Mouse (Mus musculus): ENCODE data around the gene Gm20388.

The Gm20388 gene

DNA sequence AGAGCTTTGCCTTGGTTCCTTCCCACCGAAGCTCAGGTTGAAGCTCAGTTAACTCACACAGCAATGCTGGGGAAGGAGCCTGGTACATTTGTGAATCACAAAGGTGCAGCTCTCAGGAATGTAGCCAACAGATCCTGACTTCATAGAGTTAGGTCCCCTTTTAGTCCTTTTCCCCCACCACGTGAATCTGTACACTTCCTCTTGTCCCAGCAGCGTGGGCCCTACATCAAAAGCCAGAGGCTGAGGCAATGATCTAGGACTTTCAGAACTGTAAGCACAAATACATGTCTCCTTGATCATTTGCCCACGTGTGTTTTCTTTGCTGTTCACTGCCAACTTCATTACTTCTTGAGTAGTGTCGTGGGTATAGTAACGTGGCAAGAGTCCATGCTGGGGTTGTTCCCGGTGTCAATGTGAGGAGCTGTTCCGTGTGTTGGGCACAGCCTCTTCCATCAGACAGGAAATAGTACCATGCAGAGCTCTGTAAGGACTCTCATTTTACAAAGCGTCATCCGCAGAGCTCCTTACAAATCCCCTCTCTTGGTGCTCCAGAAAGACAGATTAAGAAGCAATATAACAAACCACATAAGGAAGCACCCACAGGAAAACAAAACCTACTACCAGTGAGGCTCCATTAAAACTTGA is 3069.3 kb downstream of the Gm20388 start:
- no peak for DNase-seq (ENCODE audit: low spot score)

DNA sequence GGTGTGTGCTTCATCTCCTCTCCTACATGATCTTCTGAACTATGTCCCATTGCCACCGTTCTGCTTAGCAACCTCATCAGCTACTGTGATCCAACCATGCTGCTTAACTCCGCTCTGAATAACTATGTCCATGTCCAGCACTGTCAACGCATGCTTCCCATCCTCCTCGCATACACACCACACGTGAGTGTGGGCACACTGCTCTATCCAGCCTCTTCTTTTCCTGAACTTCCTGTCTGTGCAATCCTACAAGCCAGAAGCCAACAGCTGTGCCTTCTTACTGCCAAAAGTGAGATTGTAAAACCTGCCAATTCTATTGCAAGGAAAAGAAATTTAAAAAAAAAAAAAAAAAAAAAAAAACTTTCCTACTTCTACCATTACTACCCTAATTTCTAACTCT is 3071.0 kb downstream of the Gm20388 start:
- DNase-seq (ENCODE audit: low spot score) = no peak

- no peak for DNase-seq (ENCODE audit: low spot score)
Observed at GRCm38 (mm10) chr8:122983178-122983942, 3072.7 kb downstream of the Gm20388 start.

DNA sequence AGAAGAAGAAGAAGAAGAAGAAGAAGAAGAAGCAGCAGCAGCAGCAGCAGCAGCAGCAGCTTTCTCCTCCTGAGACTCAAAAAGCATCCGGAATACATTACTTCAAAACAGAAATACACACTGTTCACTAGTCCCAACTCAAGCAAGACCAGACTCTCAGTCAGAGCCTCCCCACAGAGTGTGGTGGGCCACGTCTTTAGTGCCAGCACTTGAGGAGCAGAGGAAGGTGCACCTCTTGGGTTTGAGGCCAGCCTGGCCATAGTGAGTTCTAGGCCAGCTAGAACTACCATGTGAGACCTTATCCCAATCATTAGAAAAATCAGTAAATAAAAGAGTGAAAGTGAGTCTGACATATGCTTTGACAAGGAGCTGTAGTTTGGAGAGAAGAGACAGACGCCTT is 3073.5 kb downstream of the Gm20388 start:
- DNase-seq (ENCODE audit: low spot score) = no peak

- DNase-seq (ENCODE audit: low spot score) = no peak
Observed at GRCm38 (mm10) chr8:122986501-122987184, 3076.0 kb downstream of the Gm20388 start.

- no peak for DNase-seq (ENCODE audit: low spot score)
Observed at GRCm38 (mm10) chr8:122987255-122987654, 3076.6 kb downstream of the Gm20388 start.

DNA sequence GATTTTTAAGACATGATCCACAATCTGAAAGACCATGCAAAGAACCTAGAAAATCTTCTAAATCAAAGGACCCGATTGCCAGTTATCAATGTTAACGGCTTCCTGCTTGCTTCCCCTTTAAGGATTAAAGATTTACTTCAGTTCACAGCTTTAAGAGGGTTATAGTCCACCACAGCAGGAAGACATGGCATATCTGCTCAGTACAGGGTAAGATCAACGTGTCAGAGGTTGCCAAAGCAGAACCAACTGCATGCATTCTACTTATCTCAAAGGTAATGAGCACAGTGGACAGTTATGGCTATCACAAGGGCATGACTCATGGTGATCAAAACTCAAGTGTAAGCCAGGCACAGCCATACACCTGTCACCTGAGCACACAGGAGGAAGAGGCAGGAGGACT is 3078.3 kb downstream of the Gm20388 start:
- no peak for DNase-seq (ENCODE audit: low spot score)

DNA sequence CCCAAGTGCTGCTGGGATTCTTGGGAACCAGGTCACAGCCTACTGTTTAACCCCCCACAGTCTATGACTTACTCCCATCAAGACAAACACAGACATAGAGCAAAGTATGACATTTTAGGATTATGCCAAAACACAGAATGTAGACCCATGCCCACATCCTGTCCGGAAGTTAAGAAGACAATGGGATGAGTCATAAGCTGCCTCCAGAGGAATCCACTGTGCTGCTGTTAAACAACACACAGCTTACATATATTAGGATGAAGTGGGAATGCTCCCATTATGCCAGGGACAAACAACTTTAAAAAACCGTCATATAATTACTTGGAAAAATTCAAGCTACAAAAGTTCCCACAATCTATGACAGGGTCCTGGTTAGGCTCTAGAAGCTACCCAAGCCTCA is 3079.3 kb downstream of the Gm20388 start:
- no peak for DNase-seq (ENCODE audit: low spot score)

- DNase-seq (ENCODE audit: low spot score) = no peak
Observed at GRCm38 (mm10) chr8:122991368-122991767, 3080.7 kb downstream of the Gm20388 start.

DNA sequence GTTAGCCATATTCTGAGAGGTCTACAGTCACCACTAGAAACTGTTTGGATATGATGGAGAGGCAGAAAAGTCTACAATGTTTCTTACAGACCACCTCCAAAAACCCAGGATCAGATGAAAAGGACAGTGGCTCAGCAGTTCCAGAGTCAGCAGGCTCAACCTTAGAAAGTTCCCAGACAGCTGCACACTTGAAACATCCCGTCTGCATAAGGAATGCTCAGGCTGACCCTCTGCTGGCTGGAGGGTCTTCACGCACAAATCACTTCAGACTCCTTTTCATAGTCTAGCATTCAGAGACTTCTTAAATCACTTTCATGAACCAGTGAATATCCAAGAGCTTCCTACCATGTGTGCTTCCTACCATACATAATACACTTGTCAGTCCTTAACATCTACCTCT is 3081.7 kb downstream of the Gm20388 start:
- DNase-seq (ENCODE audit: low spot score) = no peak

DNA sequence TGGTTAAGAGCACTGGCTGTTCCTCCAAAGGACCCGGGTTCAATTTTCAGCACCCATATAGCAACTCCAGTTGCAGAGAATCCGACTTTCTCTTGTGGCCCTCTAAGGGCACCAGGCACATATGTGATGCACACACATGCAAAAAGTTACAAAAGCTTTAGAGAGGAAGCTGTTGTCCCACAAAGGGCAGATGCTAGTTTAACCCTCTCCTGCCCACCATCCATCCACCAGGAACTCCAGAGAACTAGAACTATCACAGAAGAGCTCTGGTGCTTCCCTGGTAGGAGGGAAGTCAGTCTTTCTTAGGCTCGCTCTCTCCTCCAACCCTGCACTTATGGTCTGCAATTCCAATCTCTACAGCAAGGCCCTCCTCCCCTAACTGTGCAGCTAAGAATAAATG is 3082.4 kb downstream of the Gm20388 start:
- DNase-seq (ENCODE audit: low spot score) = no peak

- DNase-seq (ENCODE audit: low spot score) = no peak
Observed at GRCm38 (mm10) chr8:122993740-122994139, 3083.1 kb downstream of the Gm20388 start.

DNA sequence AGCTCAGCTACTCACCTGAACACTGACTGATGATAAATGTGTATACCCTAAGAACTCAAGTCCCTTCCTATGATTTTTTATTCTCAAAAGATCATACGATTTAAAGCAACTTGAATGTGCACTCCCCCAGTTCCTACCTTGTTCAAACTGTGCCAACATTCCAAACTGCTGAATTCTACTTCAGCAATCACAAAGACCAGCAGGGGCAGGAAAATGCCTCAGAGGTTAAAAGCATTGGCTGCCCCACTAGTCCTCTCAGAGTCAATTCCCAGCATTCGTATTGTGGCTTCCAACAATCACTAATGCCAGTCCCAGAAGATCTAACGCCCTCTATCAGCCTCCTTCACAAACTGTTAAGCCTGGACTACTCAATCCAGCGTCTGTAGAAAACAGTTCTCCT is 3087.3 kb downstream of the Gm20388 start:
- DNase-seq (ENCODE audit: low spot score) = no peak

DNA sequence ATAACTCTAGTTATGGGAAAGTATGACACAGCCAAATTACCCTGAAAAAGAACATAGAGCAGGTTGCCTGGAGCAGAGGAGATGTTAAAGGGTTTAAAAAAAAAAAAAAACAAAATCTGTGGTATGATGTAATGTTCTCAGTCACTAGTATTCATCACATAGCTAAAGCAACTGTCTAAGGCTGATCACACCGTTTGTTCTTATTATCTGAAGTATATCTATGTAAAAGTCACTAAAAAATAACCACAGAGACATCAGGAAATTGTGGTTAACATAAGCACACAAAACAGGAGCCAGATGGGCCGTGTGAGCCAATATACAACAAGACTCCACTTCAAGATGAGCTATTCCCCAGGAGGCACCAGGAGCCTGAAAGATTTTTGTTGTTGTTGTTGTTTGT is 3089.7 kb downstream of the Gm20388 start:
- no peak for DNase-seq (ENCODE audit: low spot score)

DNA sequence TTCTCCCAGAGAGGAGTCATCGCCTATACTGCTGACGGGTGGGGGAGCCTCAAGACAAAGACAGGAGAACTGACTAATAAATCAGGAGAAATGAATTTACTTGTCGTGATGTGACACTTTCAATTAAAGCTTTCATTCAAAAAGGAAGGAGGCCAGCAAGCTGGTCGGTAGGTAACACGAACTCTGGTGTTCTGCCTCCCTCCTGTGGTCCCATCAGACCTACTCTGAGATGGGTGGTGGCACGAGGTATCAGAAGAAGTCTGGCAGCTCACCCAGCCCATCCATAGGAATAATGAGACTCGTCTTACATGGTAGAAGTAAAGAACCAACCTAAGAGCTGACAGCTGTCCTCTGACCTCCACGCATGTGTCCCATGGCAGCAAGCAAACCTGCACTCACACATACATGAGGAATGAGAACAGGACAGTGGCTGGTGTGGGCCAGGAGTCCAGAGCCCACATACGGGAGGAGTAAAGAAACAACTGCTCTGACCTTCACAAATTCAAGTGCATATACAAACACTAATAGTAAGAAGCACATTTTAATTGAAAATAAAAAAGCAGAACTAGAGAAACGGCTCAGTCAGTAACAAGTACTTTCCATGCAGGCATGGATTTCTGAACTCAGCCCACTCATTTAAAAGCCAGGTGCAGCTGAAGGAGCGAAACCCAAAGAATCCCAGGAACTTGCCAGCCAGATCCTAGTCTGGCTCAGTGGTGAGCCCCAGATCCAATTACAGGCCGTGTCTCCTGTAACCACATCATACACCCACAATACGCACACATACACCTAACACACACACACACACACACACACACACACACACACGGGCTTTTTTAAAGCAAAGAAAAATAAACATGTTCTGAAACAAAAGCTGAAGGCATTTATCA is 3093.6 kb downstream of the Gm20388 start:
- DNase-seq (ENCODE audit: low spot score) = no peak

DNA sequence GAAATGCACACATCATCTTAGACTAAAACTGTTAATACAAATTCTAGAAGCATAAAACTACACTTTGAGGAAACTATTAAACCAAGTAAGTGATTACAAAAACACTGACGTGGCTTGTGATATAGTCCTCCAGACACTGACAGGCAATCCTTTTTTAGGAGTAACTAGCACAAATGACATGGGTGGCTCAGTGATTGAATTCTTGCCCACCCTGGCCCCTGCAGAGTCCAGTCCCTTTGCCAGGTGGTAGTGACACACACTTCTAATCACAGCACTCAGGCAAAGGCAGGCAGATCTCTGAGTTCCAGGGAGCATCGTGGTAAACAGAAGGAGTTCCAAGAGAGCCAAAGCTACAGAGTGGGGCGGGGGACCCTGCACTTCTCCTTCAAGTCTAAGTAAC is 3094.7 kb downstream of the Gm20388 start:
- DNase-seq (ENCODE audit: low spot score) = no peak

- DNase-seq (ENCODE audit: low spot score) = no peak
Observed at GRCm38 (mm10) chr8:123005805-123006204, 3095.2 kb downstream of the Gm20388 start.

GRCm38 (mm10) chr8:123011321-123011720 is 3100.7 kb downstream of the Gm20388 start:
- no peak for DNase-seq (ENCODE audit: low spot score)

DNA sequence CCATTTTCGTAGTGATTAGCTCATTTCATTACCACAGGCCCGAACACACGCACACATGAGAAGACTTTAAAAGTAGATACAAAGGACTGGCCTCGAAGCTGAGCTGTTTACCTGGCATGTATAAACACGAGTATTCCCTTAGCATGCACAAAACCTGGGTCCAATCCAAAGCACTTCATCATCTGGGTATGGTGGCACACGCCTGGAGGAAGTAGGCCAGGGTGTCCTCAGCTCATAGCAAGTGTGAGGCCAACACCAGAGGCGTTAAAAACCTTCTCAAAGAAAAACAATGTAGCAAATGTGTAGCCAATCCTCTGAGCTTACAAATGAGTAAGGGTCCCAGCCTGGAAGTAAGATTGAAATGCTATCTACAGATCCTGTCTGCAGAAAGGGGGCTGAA is 3103.8 kb downstream of the Gm20388 start:
- DNase-seq (ENCODE audit: low spot score) = no peak

- no peak for DNase-seq (ENCODE audit: low spot score)
Observed at GRCm38 (mm10) chr8:123015074-123015473, 3104.4 kb downstream of the Gm20388 start.

DNA sequence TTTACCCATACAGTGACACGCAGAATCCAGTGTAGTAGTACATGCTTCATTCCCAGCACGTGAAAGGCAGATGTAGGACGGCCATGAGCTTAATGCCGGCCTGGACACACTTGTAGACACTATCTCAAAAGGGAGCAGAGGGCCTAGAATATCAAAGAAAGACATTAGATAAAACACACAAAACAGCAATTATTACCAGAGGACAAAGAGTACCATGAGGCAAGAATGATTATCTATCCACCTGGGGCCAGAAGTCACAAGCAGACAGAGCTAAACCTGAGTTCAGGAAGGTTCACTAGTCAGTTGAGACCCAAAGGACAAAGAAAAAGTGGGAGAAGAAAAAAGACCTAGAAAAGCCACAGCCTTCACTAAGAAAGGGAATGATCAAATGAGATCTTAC is 3106.5 kb downstream of the Gm20388 start:
- DNase-seq (ENCODE audit: low spot score) = no peak

GRCm38 (mm10) chr8:123018484-123019164 is 3108.0 kb downstream of the Gm20388 start:
- no peak for DNase-seq (ENCODE audit: low spot score)

Measured in urinary bladder, postnatal 25 days (tissue).